Mouse (Mus musculus) small intestine, adult 2 months (tissue): Measurements from ENCODE around the gene Cntn4.

Source experiments
- CTCF ChIP-seq: fragments of 200-500 bp; IDR thresholded peaks from 2 replicates; pipeline ENCODE4 v1.5.1; 2012; ENCODE audit warnings: low read depth, mild to moderate bottlenecking, control low read depth, inconsistent platforms, low read length, moderate library complexity, mixed read lengths; ENCODE audit not compliant: insufficient replicate concordance, insufficient read length; ENCODE audit errors: extremely low read depth
- POLR2A ChIP-seq: fragments of 200-500 bp; IDR thresholded peaks from 2 replicates; pipeline ENCODE4 v1.6.1; 2012; ENCODE audit warnings: low read depth, mild to moderate bottlenecking, control low read depth, inconsistent platforms, low read length, moderate library complexity

DNA sequence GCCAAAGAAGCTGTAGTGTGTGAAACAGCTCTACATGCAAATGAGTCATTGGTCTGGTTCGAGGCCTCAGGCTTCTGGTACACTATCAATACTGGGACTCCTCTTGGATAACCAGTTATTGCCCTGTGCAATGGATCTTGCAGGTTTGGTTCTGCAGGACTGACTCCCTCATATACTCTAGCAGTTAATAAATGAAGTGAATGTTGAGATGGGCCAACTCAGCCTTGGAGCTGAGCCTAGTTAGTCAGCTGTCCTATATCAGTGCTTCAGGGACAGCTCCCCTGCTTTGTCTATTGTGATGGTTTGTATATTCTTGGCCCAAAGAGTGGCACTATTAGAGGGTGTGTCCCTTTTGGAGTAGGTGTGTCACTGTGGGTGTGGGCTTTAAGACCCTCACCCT is 314.0 kb downstream of the Cntn4 start:
- TF ChIP-seq CTCF (no peak), POLR2A (no peak)
